Mouse (Mus musculus) liver, embryonic 14.5 days (tissue): ENCODE results near the gene Pcyt1a. TPM values are rescaled to one million over a fixed set of nuclear protein-coding genes. Genes with fewer than 3 reads are reported as not detected.
A peak's percentile ranks its signal among the peaks of the same experiment; 100 is the strongest.

Source experiments
- ATAC-seq: fragments of 200-750 bp; cut with Nextera tagmentation; 2 replicates; pipeline ENCODE4 v1.8.0; 2017; ENCODE audit warnings: moderate number of reproducible peaks, mild to moderate bottlenecking, moderate library complexity; ENCODE audit not compliant: insufficient read depth
- DNase-seq, 3 experiments: peaks; one replicate each; pipeline ENCODE4 v3.0.0-alpha.2; 2012 to 2013; ENCODE audit warnings: low read depth in 3 of 3, low spot score in 3 of 3
- H3K27ac ChIP-seq: fragments of 300-500 bp; sonication (generic); 2 replicates; pipeline ENCODE4 v1.5.1; 2014; ENCODE audit warnings: moderate library complexity, mild to moderate bottlenecking, control low read depth, inconsistent platforms
- H3K27me3 ChIP-seq: fragments of 300-500 bp; sonication (generic); 2 replicates; pipeline ENCODE4 v1.6.1; 2014; ENCODE audit warnings: mild to moderate bottlenecking, low read length, moderate library complexity; ENCODE audit not compliant: control insufficient read depth, insufficient read depth
- H3K36me3 ChIP-seq: fragments of 300-500 bp; sonication (generic); replicated peaks from 2 replicates; pipeline ENCODE4 v1.6.1; 2014; ENCODE audit warnings: low read depth; ENCODE audit not compliant: control insufficient read depth, insufficient read depth
- H3K4me1 ChIP-seq, 2 experiments: fragments of 200-500 bp in 1 of 2; fragments of 300-500 bp in 1 of 2; sonication (generic) in 1 of 2; replicated peaks; 2 replicates each; pipeline ENCODE4 v1.6.1; 2012 to 2014; ENCODE audit warnings: antibody characterized with exemption in 1 of 2, inconsistent platforms in 1 of 2, low read length in 1 of 2; ENCODE audit not compliant: control insufficient read depth in 2 of 2, insufficient read depth in 2 of 2
- H3K4me2 ChIP-seq: fragments of 300-500 bp; sonication (generic); 2 replicates; pipeline ENCODE4 v1.6.1; 2014; ENCODE audit warnings: low read depth, mild to moderate bottlenecking, control low read depth, moderate library complexity
- H3K4me3 ChIP-seq, 2 experiments: fragments of 200-500 bp in 1 of 2; fragments of 300-500 bp in 1 of 2; sonication (generic) in 1 of 2; 2 replicates each; pipeline ENCODE4 v1.5.1; 2012 to 2014; ENCODE audit warnings: low read depth in 2 of 2, low read length in 2 of 2, mild to moderate bottlenecking in 2 of 2, control low read depth in 1 of 2, inconsistent platforms in 1 of 2, moderate library complexity in 1 of 2; ENCODE audit not compliant: insufficient read depth in 1 of 2
- H3K9ac ChIP-seq: fragments of 300-500 bp; sonication (generic); replicated peaks from 2 replicates; pipeline ENCODE4 v1.6.1; 2014; ENCODE audit warnings: mild to moderate bottlenecking, control low read depth, moderate library complexity
- H3K9me3 ChIP-seq: fragments of 300-500 bp; sonication (generic); 2 replicates; pipeline ENCODE4 v1.6.1; 2016; ENCODE audit warnings: low read length, mixed read lengths; ENCODE audit not compliant: control insufficient read depth
- CTCF ChIP-seq: IDR thresholded peaks from 2 replicates; pipeline ENCODE4 v1.5.1; 2016; ENCODE audit warnings: antibody characterized with exemption, low read depth, control low read depth
- EP300 ChIP-seq: IDR thresholded peaks from 2 replicates; pipeline ENCODE4 v1.6.1; 2016; ENCODE audit warnings: antibody characterized with exemption, low read depth
- WGBS: fragments of 180-500 bp; shearing (Covaris S2); extraction: QIAGEN DNeasy Blood & Tissue Kit; methylation state at CpG from one replicate; pipeline ENCODE4 v1.1.7; 2014; ENCODE audit not compliant: insufficient replicate concordance; 5-methylcytosine and 5-hydroxymethylcytosine counted together
- polyA plus RNA-seq, 2 experiments: library from polyadenylated mRNA; depleted of rRNA in 1 of 2; stranded (reverse) in 1 of 2; unstranded in 1 of 2; fragments of >200 nt; fragmentation: Nextera tagmentation in 1 of 2; extraction: Ambion mirVana in 1 of 2; gene quantifications; 2 replicates each; pipeline versions ENCODE4 v1.2.1 to v1.2.3; 2012 to 2014

The Pcyt1a gene
- polyA plus RNA-seq, 2 experiments = 16.3 to 40.3 TPM

GRCm38 (mm10) chr16:32499430-32500037, 68.8 kb downstream of the Pcyt1a start:
- TF ChIP-seq CTCF (peak; percentile 99), EP300 (no peak)
- WGBS = 9% methylated on average over 22 of the region's 22 CpGs
- Histone ChIP-seq H3K27me3 (peaks cover 6% of the 10 kb centered on the region), H3K4me3 (peak overlapping the region in 1 of 2 experiments; percentile 17; a peak in 1 of 4 replicates), H3K27ac (no peak overlapping the region), H3K9ac (no peak overlapping the region), H3K4me2 (peak overlapping the region; percentile 40), H3K36me3 (no peaks in the 10 kb centered on the region), H3K9me3 (no peaks in the 10 kb centered on the region), H3K4me1 (no peaks in the 10 kb centered on the region)
- peak; percentile 77 for ATAC-seq
- peak in 1 of 3 experiments; percentile 62 for DNase-seq

GRCm38 (mm10) chr16:32501459-32501858, 70.7 kb downstream of the Pcyt1a start:
- H3K27me3 ChIP-seq = peaks cover 6% of the 10 kb centered on the region
- no peak overlapping the region for H3K4me3 ChIP-seq
- ATAC-seq (no peak), DNase-seq (no peak)
- TF ChIP-seq CTCF (no peak), EP300 (no peak)
- 64% methylated on average over 7 of the region's 7 CpGs for WGBS
- no peaks in the 10 kb centered on the region for H3K9me3 ChIP-seq
- no peaks in the 10 kb centered on the region for H3K36me3 ChIP-seq
- no peak overlapping the region for H3K9ac ChIP-seq
- H3K4me2 ChIP-seq = no peak overlapping the region
- no peak overlapping the region for H3K27ac ChIP-seq
- H3K4me1 ChIP-seq = peaks cover 0 to 2% of the 10 kb centered on the region in 2 experiments; a peak in 1 of 4 replicates

GRCm38 (mm10) chr16:32502621-32503335, 72.1 kb downstream of the Pcyt1a start:
- Histone ChIP-seq H3K9me3 (no peaks in the 10 kb centered on the region), H3K9ac (no peak overlapping the region), H3K4me1 (peaks cover 8 to 12% of the 10 kb centered on the region in 2 experiments), H3K27ac (no peak overlapping the region), H3K36me3 (no peaks in the 10 kb centered on the region), H3K4me2 (no peak overlapping the region), H3K4me3 (no peak overlapping the region), H3K27me3 (peaks cover 6% of the 10 kb centered on the region)
- WGBS = 70% methylated on average over 12 of the region's 12 CpGs
- no peak for DNase-seq
- no peak for ATAC-seq
- no peak for TF ChIP-seq EP300
- no peak for TF ChIP-seq CTCF

- WGBS = 61% methylated on average over 6 of the region's 6 CpGs
- H3K36me3 ChIP-seq = no peaks in the 10 kb centered on the region
- no peak overlapping the region for H3K9ac ChIP-seq
- no peak for DNase-seq
- peaks cover 17 to 21% of the 10 kb centered on the region in 2 experiments for H3K4me1 ChIP-seq
- no peaks in the 10 kb centered on the region for H3K9me3 ChIP-seq
- ATAC-seq = no peak
- TF ChIP-seq EP300 = no peak
- no peak for TF ChIP-seq CTCF
- peaks cover 6% of the 10 kb centered on the region for H3K27me3 ChIP-seq
- no peak overlapping the region for H3K4me3 ChIP-seq
- H3K4me2 ChIP-seq = no peak overlapping the region
- H3K27ac ChIP-seq = no peak overlapping the region
These were observed 72.9 kb downstream of the Pcyt1a start for GRCm38 (mm10) chr16:32503633-32504032.

- peaks cover 39 to 41% of the 10 kb centered on the region in 2 experiments for H3K4me1 ChIP-seq
- H3K27ac ChIP-seq = peak overlapping the region; percentile 81
- H3K9ac ChIP-seq = no peak overlapping the region
- no peaks in the 10 kb centered on the region for H3K27me3 ChIP-seq
- DNase-seq = no peak
- no peaks in the 10 kb centered on the region for H3K9me3 ChIP-seq
- 82% methylated on average over 8 of the region's 8 CpGs for WGBS
- no peak for TF ChIP-seq EP300
- H3K4me3 ChIP-seq = no peak overlapping the region
- no peaks in the 10 kb centered on the region for H3K36me3 ChIP-seq
- ATAC-seq = no peak
- H3K4me2 ChIP-seq = no peak overlapping the region
These were observed 75.6 kb downstream of the Pcyt1a start for GRCm38 (mm10) chr16:32506298-32506697.
